ENCODE assay signal across 28 mouse cellular contexts in genomic region chr7:64684893-64685292, GRCm38 (mm10).
DNase-seq lines count a peak whose midpoint lies in the region; ATAC-seq lines count a peak whose summit lies in the region.
"Had no signal": no experiment of that assay in that cellular context is flagged by ENCODE, and none has a peak within 500 bp of the region (broad histone marks: within the 10 kb centered on the region; RNA-seq: fewer than 3 reads in every experiment).

No protein-coding gene starts in this region.

- H3K9ac ChIP-seq in hindbrain, embryonic 13.5 days, result no peak overlapping the region
- H3K9ac ChIP-seq in lung, embryonic 15.5 days, result no peak overlapping the region
- no peak overlapping the region for H3K9ac ChIP-seq in neural tube, embryonic 13.5 days
- no peak overlapping the region for H3K9ac ChIP-seq in limb, embryonic 13.5 days
- H3K9ac ChIP-seq: embryonic facial prominence, embryonic 12.5 days; intestine, embryonic 15.5 days; liver, embryonic 14.5 days had no signal

- no peak overlapping the region for H3K4me2 ChIP-seq in hindbrain, embryonic 13.5 days
- H3K4me2 ChIP-seq in lung, embryonic 15.5 days, result no peak overlapping the region
- no peak overlapping the region for H3K4me2 ChIP-seq in neural tube, embryonic 13.5 days
- no peak overlapping the region for H3K4me2 ChIP-seq in limb, embryonic 13.5 days (replicated peaks)
- H3K4me2 ChIP-seq: embryonic facial prominence, embryonic 12.5 days; intestine, embryonic 15.5 days had no signal

- H3K9me3 ChIP-seq in hindbrain, embryonic 13.5 days, result 0 out of 2 replicates have a peak, but pooled peaks cover 2% of the 10 kb centered on the region
- no peaks in the 10 kb centered on the region for H3K9me3 ChIP-seq in hindbrain, embryonic 10.5 days
- no peaks in the 10 kb centered on the region for H3K9me3 ChIP-seq in lung, embryonic 15.5 days
- H3K9me3 ChIP-seq in neural tube, embryonic 13.5 days, result no peaks in the 10 kb centered on the region
- 0 out of 2 replicates have a peak, but pooled peaks cover 3% of the 10 kb centered on the region for H3K9me3 ChIP-seq in limb, embryonic 13.5 days
- H3K9me3 ChIP-seq: embryonic facial prominence, embryonic 12.5 days; intestine, embryonic 15.5 days had no signal

- no peak overlapping the region for H3K4me3 ChIP-seq in hindbrain, embryonic 13.5 days
- H3K4me3 ChIP-seq in hindbrain, embryonic 10.5 days, result no peak overlapping the region
- H3K4me3 ChIP-seq in lung, embryonic 15.5 days, result no peak overlapping the region
- no peak overlapping the region for H3K4me3 ChIP-seq in neural tube, embryonic 13.5 days
- no peak overlapping the region for H3K4me3 ChIP-seq in limb, embryonic 13.5 days
- H3K4me3 ChIP-seq: embryonic facial prominence, embryonic 12.5 days; intestine, embryonic 15.5 days had no signal

- no peak for DNase-seq in hindbrain, embryonic 10.5 days (ENCODE audit: low spot score)
- no peak for DNase-seq in lung, postnatal 36 days
- no peak for DNase-seq in neural tube, embryonic 10.5 days (ENCODE audit: extremely low spot score, low spot score)
- DNase-seq in cerebellum, postnatal 4 days (ENCODE audit: low spot score in 2 of 2), result no peak
- DNase-seq: adrenal gland, postnatal 10 days; cerebellum, adult 11 months; cerebellum, adult 9-10 months; cerebellum, postnatal 36 days; embryo, embryonic 11 days; heart, postnatal 14 days; kidney, adult 2 months; liver; lung, postnatal 10 days; right cerebral cortex, postnatal 4 days; thymus, adult 18-20 months; thymus, postnatal 25 days had no signal

- H3K4me1 ChIP-seq in hindbrain, embryonic 13.5 days (replicated peaks), result peaks cover 33% of the 10 kb centered on the region
- H3K4me1 ChIP-seq in hindbrain, embryonic 10.5 days (replicated peaks), result 0 out of 2 replicates have a peak, but pooled peaks cover 4% of the 10 kb centered on the region
- H3K4me1 ChIP-seq in lung, embryonic 15.5 days, result peaks cover 4% of the 10 kb centered on the region; the same call in 1 of the 2 replicates
- H3K4me1 ChIP-seq in neural tube, embryonic 13.5 days (replicated peaks), result peaks cover 30% of the 10 kb centered on the region
- H3K4me1 ChIP-seq in limb, embryonic 13.5 days, result peaks cover 16% of the 10 kb centered on the region
- H3K4me1 ChIP-seq: embryonic facial prominence, embryonic 12.5 days; intestine, embryonic 15.5 days had no signal

- WGBS in hindbrain, embryonic 13.5 days, result 70% methylated on average over 4 of the region's 4 CpGs
- WGBS in hindbrain, embryonic 10.5 days, result 82% methylated on average over 4 of the region's 4 CpGs
- WGBS in lung, embryonic 15.5 days, result 62% methylated on average over 4 of the region's 4 CpGs
- 75% methylated on average over 4 of the region's 4 CpGs for WGBS in neural tube, embryonic 13.5 days
- WGBS in limb, embryonic 13.5 days, result 65% methylated on average over 4 of the region's 4 CpGs

- peak; percentile 37; the same call in 1 of the 2 replicates for ATAC-seq in hindbrain, embryonic 13.5 days (ENCODE audit: low FRiP score)
- ATAC-seq in lung, embryonic 15.5 days (ENCODE audit: borderline replicate concordance, extremely low read depth, low FRiP score, low TSS enrichment), result peak; percentile 52; the same call in 1 of the 2 replicates
- ATAC-seq in neural tube, embryonic 13.5 days (ENCODE audit: low read depth), result no peak
- peak; percentile 54 for ATAC-seq in limb, embryonic 13.5 days (ENCODE audit: low FRiP score, low read depth)
- ATAC-seq: forebrain, embryonic 16.5 days; hindbrain, postnatal 0 days; intestine, embryonic 15.5 days; Patski had no signal

- no peaks in the 10 kb centered on the region for H3K36me3 ChIP-seq in hindbrain, embryonic 13.5 days
- no peaks in the 10 kb centered on the region for H3K36me3 ChIP-seq in hindbrain, embryonic 10.5 days
- H3K36me3 ChIP-seq in lung, embryonic 15.5 days, result no peaks in the 10 kb centered on the region
- no peaks in the 10 kb centered on the region for H3K36me3 ChIP-seq in neural tube, embryonic 13.5 days
- no peaks in the 10 kb centered on the region for H3K36me3 ChIP-seq in limb, embryonic 13.5 days
- H3K36me3 ChIP-seq: embryonic facial prominence, embryonic 12.5 days; intestine, embryonic 15.5 days had no signal

- peak overlapping the region; percentile 52; the same call in 1 of the 2 replicates for H3K27ac ChIP-seq in hindbrain, embryonic 13.5 days
- no peak overlapping the region for H3K27ac ChIP-seq in hindbrain, embryonic 10.5 days
- no peak overlapping the region for H3K27ac ChIP-seq in lung, embryonic 15.5 days
- H3K27ac ChIP-seq in neural tube, embryonic 13.5 days (replicated peaks), result peak overlapping the region; percentile 49; the same call in 1 of the 2 replicates
- H3K27ac ChIP-seq in limb, embryonic 13.5 days, result no peak overlapping the region
- H3K27ac ChIP-seq: embryonic facial prominence, embryonic 12.5 days; hindbrain, postnatal 0 days; intestine, embryonic 15.5 days; kidney, postnatal 0 days; liver, embryonic 14.5 days; stomach, postnatal 0 days had no signal

- H3K27me3 ChIP-seq in hindbrain, embryonic 13.5 days, result no peaks in the 10 kb centered on the region
- no peaks in the 10 kb centered on the region for H3K27me3 ChIP-seq in hindbrain, embryonic 10.5 days (ENCODE audit: insufficient read depth, poor library complexity, severe bottlenecking)
- H3K27me3 ChIP-seq in lung, embryonic 15.5 days, result no peaks in the 10 kb centered on the region
- no peaks in the 10 kb centered on the region for H3K27me3 ChIP-seq in neural tube, embryonic 13.5 days
- H3K27me3 ChIP-seq in limb, embryonic 13.5 days, result no peaks in the 10 kb centered on the region
- H3K27me3 ChIP-seq: embryonic facial prominence, embryonic 12.5 days; intestine, embryonic 15.5 days; Patski had no signal

Comparison
In these comparisons a context has a peak if more than half of its experiments do, and no peak if none do; other contexts are left out.
1. H3K27ac ChIP-seq: peak in hindbrain, embryonic 13.5 days (single experiment) and neural tube, embryonic 13.5 days (single experiment); none in hindbrain, embryonic 10.5 days (single experiment), lung, embryonic 15.5 days (single experiment) and limb, embryonic 13.5 days (single experiment).